Mouse (Mus musculus) heart, embryonic 10.5 days (tissue): Measurements from ENCODE around the gene Haus3. TPM values are rescaled to one million over a fixed set of nuclear protein-coding genes. Genes with fewer than 3 reads are reported as not detected.
A peak's percentile ranks its signal among the peaks of the same experiment; 100 is the strongest.

ENCODE experiments used
- DNase-seq: peaks from one replicate; pipeline ENCODE4 v3.0.0-alpha.2; 2017; ENCODE audit warnings: low spot score
- H3K27ac ChIP-seq: fragments of 300-500 bp; sonication (generic); 2 replicates; pipeline ENCODE4 v1.5.1; 2016; ENCODE audit warnings: mild to moderate bottlenecking
- H3K27me3 ChIP-seq: fragments of 300-500 bp; sonication (generic); 2 replicates; pipeline ENCODE4 v1.6.1; 2016; ENCODE audit warnings: mild to moderate bottlenecking; ENCODE audit not compliant: poor library complexity, insufficient read depth, severe bottlenecking
- H3K36me3 ChIP-seq: fragments of 300-500 bp; sonication (generic); 2 replicates; pipeline ENCODE4 v1.6.1; 2016; ENCODE audit warnings: mild to moderate bottlenecking, moderate library complexity
- H3K4me1 ChIP-seq: fragments of 300-500 bp; sonication (generic); 2 replicates; pipeline ENCODE4 v1.6.1; 2016; ENCODE audit warnings: mild to moderate bottlenecking
- H3K4me3 ChIP-seq: fragments of 300-500 bp; sonication (generic); 2 replicates; pipeline ENCODE4 v1.5.1; 2016; ENCODE audit warnings: mild to moderate bottlenecking, moderate library complexity
- H3K9me3 ChIP-seq: fragments of 300-500 bp; sonication (generic); 2 replicates; pipeline ENCODE4 v1.6.1; 2016; ENCODE audit warnings: mild to moderate bottlenecking, moderate library complexity
- WGBS: fragments of 180-500 bp; shearing (Covaris S2); methylation state at CpG from one replicate; pipeline ENCODE4 v1.1.7; 2016; 5-methylcytosine and 5-hydroxymethylcytosine counted together
- polyA plus RNA-seq: library from polyadenylated mRNA; unstranded; fragments of >200 nt; fragmentation: Nextera tagmentation; extraction: Ambion mirVana; gene quantifications from 2 replicates; pipeline ENCODE4 v1.2.1, GENCODE M21; 2016

Haus3 gene
- polyA plus RNA-seq, 1 experiment from 2014 or later: 43.0 TPM

GRCm38 (mm10) chr5:34196423-34196822, 27.1 kb upstream of the Haus3 start:
- Histone ChIP-seq H3K27ac (no peak overlapping the region), H3K36me3 (no peaks in the 10 kb centered on the region), H3K4me1 (peaks cover 16% of the 10 kb centered on the region; the same call in 1 of the 2 replicates), H3K4me3 (no peak overlapping the region), H3K9me3 (no peaks in the 10 kb centered on the region), H3K27me3 (peaks cover 11% of the 10 kb centered on the region; the same call in 1 of the 2 replicates)
- no peak for DNase-seq
- WGBS: 71% methylated on average over 7 of the region's 7 CpGs

GRCm38 (mm10) chr5:34195786-34196185, 26.5 kb upstream of the Haus3 start:
- WGBS: 90% methylated on average over 12 of the region's 12 CpGs
- Histone ChIP-seq H3K36me3 (no peaks in the 10 kb centered on the region), H3K4me3 (no peak overlapping the region), H3K4me1 (peaks cover 12% of the 10 kb centered on the region; the same call in 1 of the 2 replicates), H3K9me3 (no peaks in the 10 kb centered on the region), H3K27me3 (peaks cover 11% of the 10 kb centered on the region; the same call in 1 of the 2 replicates), H3K27ac (no peak overlapping the region)
- no peak for DNase-seq

GRCm38 (mm10) chr5:34194975-34195662, 25.8 kb upstream of the Haus3 start:
- Histone ChIP-seq H3K4me1 (peaks cover 17% of the 10 kb centered on the region), H3K27ac (no peak overlapping the region), H3K4me3 (no peak overlapping the region), H3K36me3 (no peaks in the 10 kb centered on the region), H3K9me3 (no peaks in the 10 kb centered on the region), H3K27me3 (peaks cover 11% of the 10 kb centered on the region; the same call in 1 of the 2 replicates)
- DNase-seq: no peak
- WGBS: 76% methylated on average over 6 of the region's 6 CpGs

GRCm38 (mm10) chr5:34194426-34194825, 25.1 kb upstream of the Haus3 start:
- H3K27ac ChIP-seq: no peak overlapping the region
- DNase-seq: no peak
- no peak overlapping the region for H3K4me3 ChIP-seq
- H3K4me1 ChIP-seq: peaks cover 22% of the 10 kb centered on the region
- H3K27me3 ChIP-seq: peaks cover 14% of the 10 kb centered on the region; the same call in 1 of the 2 replicates
- H3K9me3 ChIP-seq: no peaks in the 10 kb centered on the region
- H3K36me3 ChIP-seq: no peaks in the 10 kb centered on the region
- 28% methylated on average over 1 of the region's 1 CpGs for WGBS

- no peaks in the 10 kb centered on the region for H3K36me3 ChIP-seq
- 0 out of 2 replicates have a peak, but pooled peaks cover 7% of the 10 kb centered on the region for H3K27me3 ChIP-seq
- DNase-seq: no peak
- no peaks in the 10 kb centered on the region for H3K9me3 ChIP-seq
- H3K4me1 ChIP-seq: peaks cover 38% of the 10 kb centered on the region
- 72% methylated on average over 4 of the region's 4 CpGs for WGBS
- H3K4me3 ChIP-seq: no peak overlapping the region
- H3K27ac ChIP-seq: no peak overlapping the region
Observed at GRCm38 (mm10) chr5:34191843-34192242, 22.5 kb upstream of the Haus3 start.

- WGBS: 52% methylated on average over 4 of the region's 4 CpGs
- DNase-seq: no peak
- Histone ChIP-seq H3K9me3 (no peaks in the 10 kb centered on the region), H3K27me3 (0 out of 2 replicates have a peak, but pooled peaks cover 7% of the 10 kb centered on the region), H3K4me3 (no peak overlapping the region), H3K36me3 (no peaks in the 10 kb centered on the region), H3K4me1 (peaks cover 38% of the 10 kb centered on the region), H3K27ac (no peak overlapping the region)
Observed at GRCm38 (mm10) chr5:34191021-34191420, 21.7 kb upstream of the Haus3 start.

- Histone ChIP-seq H3K27ac (no peak overlapping the region), H3K9me3 (no peaks in the 10 kb centered on the region), H3K36me3 (no peaks in the 10 kb centered on the region; the same call in 1 of the 2 replicates), H3K4me3 (no peak overlapping the region), H3K4me1 (peaks cover 50% of the 10 kb centered on the region), H3K27me3 (0 out of 2 replicates have a peak, but pooled peaks cover 7% of the 10 kb centered on the region)
- 42% methylated on average over 1 of the region's 1 CpGs for WGBS
- no peak for DNase-seq
Observed at GRCm38 (mm10) chr5:34189521-34189920, 20.2 kb upstream of the Haus3 start.

GRCm38 (mm10) chr5:34188856-34189255, 19.5 kb upstream of the Haus3 start:
- H3K27me3 ChIP-seq: peaks cover 7% of the 10 kb centered on the region; the same call in 1 of the 2 replicates
- peak overlapping the region; percentile 86; the same call in 1 of the 2 replicates for H3K4me3 ChIP-seq
- no peaks in the 10 kb centered on the region; the same call in 1 of the 2 replicates for H3K36me3 ChIP-seq
- peaks cover 57% of the 10 kb centered on the region for H3K4me1 ChIP-seq
- no peaks in the 10 kb centered on the region for H3K9me3 ChIP-seq
- 77% methylated on average over 2 of the region's 2 CpGs for WGBS
- no peak for DNase-seq
- H3K27ac ChIP-seq: no peak overlapping the region; the same call in 1 of the 2 replicates

- peak within 1 kb of the TSS; percentile 86 for H3K4me3 ChIP-seq
- peaks cover 7% of the 10 kb centered on the region; the same call in 1 of the 2 replicates for H3K27me3 ChIP-seq
- WGBS: under 1% methylated on average over 60 of the region's 60 CpGs
- H3K4me1 ChIP-seq: peaks cover 68% of the 10 kb centered on the region
- no peaks in the 10 kb centered on the region; the same call in 1 of the 2 replicates for H3K36me3 ChIP-seq
- H3K9me3 ChIP-seq: no peaks in the 10 kb centered on the region
- peak within 1 kb of the TSS; percentile 91 for H3K27ac ChIP-seq
- DNase-seq: peak; percentile 100
Observed at GRCm38 (mm10) chr5:34187601-34188316, 18.4 kb upstream of the Haus3 start, which contains the start of gene Mxd4. TSS of gene Mxd4 (minus strand) at chr5:34187720.

GRCm38 (mm10) chr5:34186961-34187391, 17.6 kb upstream of the Haus3 start:
- peaks cover 7% of the 10 kb centered on the region; the same call in 1 of the 2 replicates for H3K27me3 ChIP-seq
- peak overlapping the region; percentile 91 for H3K27ac ChIP-seq
- H3K4me1 ChIP-seq: peaks cover 72% of the 10 kb centered on the region
- no peaks in the 10 kb centered on the region for H3K9me3 ChIP-seq
- DNase-seq: peak; percentile 81
- peak overlapping the region; percentile 86 for H3K4me3 ChIP-seq
- under 1% methylated on average over 46 of the region's 46 CpGs for WGBS
- peaks cover 7% of the 10 kb centered on the region for H3K36me3 ChIP-seq

GRCm38 (mm10) chr5:34186391-34186790, 17.1 kb upstream of the Haus3 start:
- Histone ChIP-seq H3K36me3 (peaks cover 13% of the 10 kb centered on the region), H3K27ac (peak overlapping the region; percentile 91), H3K9me3 (no peaks in the 10 kb centered on the region), H3K4me1 (peaks cover 72% of the 10 kb centered on the region), H3K4me3 (peak overlapping the region; percentile 86), H3K27me3 (peaks cover 7% of the 10 kb centered on the region; the same call in 1 of the 2 replicates)
- WGBS: 67% methylated on average over 2 of the region's 2 CpGs
- DNase-seq: peak; percentile 76

- Histone ChIP-seq H3K9me3 (no peaks in the 10 kb centered on the region), H3K36me3 (peaks cover 17% of the 10 kb centered on the region), H3K4me3 (peak overlapping the region; percentile 86), H3K4me1 (peaks cover 69% of the 10 kb centered on the region), H3K27ac (no peak overlapping the region), H3K27me3 (peaks cover 7% of the 10 kb centered on the region; the same call in 1 of the 2 replicates)
- peak; percentile 61 for DNase-seq
Observed at GRCm38 (mm10) chr5:34185791-34186190, 16.5 kb upstream of the Haus3 start.
